Mouse (Mus musculus): ENCODE results near the gene Itgb4.
A peak's percentile ranks its signal among the peaks of the same experiment; 100 is the strongest.

Itgb4 gene

DNA sequence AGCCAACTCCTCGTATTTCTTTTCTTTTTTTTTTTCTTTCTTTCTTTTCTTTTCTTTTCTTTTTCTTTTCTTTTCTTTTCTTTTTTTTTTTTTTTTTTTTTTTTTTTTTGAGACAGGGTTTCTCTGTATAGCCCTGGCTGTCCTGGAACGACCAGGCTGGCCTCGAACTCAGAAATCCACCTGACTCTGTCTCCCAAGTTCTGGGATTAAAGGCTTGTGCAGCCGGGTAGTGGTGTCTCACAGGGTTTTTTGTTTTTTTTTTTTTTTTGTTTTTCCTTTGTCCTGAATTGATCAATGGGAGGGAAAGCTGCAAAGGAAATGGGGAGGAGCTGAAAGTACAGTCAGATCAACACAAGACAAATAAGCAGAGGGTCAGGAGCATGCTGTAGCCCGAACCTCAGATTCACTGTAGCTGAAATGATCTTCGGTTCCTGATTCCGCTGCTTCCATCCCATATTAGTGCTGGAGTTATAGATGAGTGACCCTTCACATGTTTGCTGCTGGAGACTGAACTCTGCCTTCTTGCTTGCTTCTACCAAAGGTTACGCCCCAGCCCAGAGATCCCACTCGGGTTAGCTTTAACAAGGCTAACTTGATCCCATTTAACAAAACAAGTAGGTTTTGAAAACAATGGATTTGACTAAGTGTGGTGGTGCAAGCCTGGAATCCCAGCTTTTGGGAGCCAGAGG lies 53.8 kb downstream of the Itgb4 start:
- no peak for DNase-seq (ENCODE audit: low spot score)

DNA sequence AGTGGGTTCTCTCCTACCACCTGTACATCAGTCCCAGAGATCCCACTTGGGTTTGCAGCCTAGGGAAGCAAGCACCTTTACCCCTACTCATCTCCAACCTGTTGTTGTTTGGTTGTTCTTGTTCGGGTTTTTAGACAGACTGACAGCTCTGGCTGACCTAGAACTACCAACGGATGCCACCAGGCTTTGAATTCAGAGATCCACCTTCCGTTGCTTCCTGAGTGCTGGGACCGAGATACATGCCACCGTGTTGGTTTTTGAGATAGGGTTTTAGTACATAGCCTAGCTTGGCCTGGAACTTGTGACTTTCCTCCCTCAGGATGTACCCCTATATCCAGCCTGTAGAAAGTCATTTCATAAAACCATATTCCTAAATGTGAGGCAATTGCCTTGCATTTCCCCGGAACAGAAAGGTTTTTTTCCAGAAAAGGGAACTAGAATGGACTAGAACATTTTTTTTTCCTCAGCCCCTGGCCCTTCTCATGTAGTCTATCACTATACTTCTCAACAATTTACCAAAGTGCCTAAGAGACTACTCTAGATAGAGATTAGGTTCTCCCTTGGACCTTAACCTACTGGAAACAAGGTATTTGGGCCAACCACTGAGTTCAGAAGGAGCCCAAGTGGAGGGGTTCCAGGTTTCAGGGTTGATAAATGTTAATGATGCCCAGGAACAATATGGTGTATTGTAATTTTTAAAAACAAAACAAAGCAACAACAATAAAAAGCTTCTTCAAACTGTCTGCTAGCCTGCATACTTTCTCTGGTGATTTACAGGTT lies 54.8 kb downstream of the Itgb4 start:
- DNase-seq (ENCODE audit: low spot score): no peak

DNA sequence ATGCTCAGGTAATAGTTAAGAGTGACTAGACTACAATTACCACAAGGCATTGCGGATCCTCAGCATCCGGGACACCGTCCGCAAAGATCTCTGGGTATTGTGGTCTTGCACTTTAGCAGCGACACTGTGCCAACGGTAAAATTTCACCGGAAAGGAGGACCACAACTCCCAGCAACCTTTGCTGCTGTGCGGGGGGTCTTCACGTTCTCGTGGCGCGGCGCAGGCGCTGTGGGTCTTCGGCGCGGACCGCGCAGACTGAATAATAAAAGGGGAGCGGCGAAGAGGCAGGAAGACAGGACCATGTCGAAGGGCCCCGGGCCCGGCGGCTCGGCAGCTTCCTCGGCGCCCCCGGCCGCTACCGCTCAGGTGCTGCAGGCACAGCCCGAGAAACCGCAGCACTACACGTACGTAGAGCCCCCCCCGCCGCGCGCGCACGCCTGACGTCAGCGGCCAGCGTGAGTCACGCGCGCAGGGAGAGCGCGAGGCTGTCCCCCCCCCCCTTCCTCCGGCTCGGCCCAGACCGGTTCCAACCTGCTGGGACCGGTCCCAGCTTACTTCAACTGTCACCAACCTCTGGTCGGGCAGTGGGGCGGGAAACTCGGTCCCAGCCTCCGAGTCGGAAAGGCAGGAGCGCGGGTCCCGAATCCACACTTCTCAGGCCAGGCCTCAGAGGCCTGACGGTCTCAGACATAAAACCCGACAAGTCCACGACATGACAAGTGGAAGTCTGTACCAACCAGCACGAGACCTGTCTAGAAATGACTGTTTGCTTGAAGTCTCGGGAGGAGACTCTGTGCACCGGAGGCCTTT lies 55.8 kb downstream of the Itgb4 start, which contains the start of gene Unk:
Gene Unk, plus strand, starts transcription at position 235 of the 810 bp plus-strand sequence.
- DNase-seq (ENCODE audit: low spot score): peak; percentile 94

DNA sequence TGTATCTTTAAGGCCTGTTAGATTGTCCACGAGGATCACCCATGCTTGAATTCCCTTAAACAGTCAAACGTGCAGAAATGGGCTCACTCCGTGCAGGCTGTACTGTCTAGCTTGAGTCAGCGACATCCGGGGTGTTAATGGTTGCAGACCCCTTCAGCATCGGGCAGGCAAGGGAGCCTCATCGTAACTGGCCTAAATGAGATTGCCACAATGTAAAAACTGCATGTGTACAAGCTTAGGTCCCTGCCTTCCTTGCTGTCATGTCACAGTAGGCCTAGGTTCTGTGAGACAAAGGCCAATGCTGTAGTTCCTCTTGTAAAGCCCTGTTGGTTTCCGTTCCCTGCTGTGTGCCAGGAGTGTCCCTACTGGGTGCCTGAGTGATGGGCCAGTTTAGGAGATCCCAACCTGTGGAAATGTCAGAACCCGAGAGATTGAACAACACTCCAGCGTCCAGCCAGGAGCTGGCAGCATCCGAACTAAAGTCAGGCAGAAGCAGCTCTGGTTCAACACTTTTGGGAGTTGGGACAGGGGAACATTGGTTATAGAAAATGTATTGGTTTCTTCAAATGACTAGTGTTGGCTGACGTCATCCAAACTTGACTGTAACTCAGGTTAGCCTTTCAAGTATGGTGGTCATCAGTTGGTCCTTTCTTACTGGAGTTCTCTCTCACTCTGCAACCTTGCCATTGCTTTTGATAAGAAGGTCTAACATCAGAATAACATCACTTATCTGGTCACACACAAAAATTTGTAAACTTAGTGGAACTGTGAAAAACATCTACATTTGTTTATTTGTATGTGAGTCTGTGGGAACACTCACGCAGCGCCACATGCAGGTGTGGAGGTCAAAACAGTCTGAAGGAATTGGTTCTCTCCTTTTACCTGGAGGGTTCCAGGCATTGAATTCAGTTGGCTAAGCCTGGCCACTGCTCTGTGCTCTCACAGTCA lies 56.7 kb downstream of the Itgb4 start:
- DNase-seq (ENCODE audit: low spot score): peak; percentile 30

DNA sequence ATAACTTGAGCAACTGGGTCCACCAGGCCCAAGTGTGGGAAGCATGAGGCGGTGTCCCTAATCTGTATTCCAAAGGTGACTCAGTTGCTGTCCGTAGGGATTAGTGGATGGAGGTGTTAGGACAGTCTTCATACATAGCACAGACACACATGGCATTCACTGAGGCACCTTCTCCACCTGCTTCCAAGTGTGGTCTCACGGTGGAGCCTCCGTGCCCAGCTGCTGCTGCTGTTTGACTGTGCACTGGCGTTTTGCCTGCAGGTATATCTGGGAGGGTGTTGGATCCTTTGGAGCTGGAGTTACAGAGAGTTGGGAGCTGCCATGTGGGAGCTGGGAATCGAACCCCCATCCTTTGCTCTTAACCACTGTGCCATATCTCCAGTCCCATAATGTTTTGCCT lies 60.1 kb downstream of the Itgb4 start:
- DNase-seq (ENCODE audit: low spot score): no peak

DNA sequence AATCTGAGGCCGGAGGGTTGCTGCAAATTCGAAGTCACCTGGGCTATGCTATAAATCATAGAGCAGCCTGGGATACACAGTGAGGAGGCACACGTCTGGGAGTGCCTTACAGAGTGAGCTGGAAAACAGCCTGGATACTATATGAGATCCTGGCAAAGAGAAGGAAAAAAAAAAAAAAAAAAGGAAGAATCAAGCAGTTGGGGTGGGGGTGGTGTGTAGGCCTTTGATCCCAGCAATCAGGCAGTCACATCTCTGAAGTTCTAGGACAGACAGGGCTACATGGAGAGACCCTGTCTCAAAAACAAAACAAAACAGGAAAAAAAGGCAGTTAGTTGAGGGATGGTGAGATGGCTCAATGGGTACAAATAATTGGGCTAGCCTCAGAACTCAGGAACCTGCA lies 62.2 kb downstream of the Itgb4 start:
- DNase-seq (ENCODE audit: low spot score): no peak

DNA sequence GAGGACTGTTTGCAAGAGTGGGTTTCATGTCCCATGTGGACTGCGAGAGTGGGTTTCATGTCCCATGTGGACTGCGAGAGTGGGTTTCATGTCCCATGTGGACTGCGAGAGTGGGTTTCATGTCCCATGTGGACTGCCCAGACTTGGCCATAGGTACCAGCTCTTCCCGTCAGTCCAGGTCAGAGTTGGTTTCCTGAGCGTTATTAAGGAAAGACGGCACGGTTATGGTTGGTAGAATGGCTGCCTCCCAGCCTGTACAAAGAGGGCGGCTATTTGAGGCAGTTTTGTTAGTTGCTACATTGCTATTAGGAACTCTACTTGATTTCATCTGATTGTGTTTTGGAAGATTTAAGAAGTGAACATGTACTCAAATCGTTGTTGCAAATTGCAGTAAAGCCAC lies 63.3 kb downstream of the Itgb4 start:
- no peak for DNase-seq (ENCODE audit: low spot score)

DNA sequence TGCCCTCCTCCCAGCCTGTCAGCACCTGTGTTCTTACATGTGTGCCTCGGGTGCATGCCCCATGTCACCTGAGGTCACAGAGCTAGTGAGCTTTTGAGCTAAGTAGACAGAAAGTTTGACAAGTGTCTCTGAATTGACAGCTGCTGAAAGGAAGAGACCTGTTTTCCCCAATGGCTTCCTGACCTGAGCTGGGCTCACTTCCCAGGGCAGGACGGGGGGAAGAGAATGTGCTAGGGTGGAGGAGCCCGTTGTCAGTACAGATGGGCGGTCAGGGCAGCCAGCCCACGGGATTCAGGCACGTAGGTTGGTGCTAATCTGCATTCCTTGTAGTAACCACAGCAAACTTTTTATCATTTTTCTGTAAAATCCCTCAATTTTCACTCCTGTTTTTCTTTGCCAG lies 66.1 kb downstream of the Itgb4 start:
- no peak for DNase-seq (ENCODE audit: low spot score)

DNA sequence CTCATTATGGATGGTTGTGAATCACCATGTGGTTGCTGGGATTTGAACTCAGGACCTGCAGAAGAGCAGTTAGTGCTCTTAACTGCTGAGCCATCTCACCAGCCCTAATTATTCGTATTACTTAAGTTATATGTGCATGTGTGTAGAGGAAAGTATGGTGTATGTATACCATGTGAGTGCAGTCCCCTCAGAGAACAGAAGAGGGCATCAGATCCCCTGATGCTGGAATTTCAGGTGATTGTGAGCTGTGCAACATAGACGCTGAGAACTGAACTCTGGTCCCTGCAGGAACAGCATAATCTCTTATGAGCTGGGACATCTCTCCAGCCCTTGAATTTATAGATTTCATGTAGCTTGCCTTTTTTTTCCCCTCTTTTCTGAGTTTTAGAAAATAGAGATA lies 67.3 kb downstream of the Itgb4 start:
- DNase-seq (ENCODE audit: low spot score): no peak

DNA sequence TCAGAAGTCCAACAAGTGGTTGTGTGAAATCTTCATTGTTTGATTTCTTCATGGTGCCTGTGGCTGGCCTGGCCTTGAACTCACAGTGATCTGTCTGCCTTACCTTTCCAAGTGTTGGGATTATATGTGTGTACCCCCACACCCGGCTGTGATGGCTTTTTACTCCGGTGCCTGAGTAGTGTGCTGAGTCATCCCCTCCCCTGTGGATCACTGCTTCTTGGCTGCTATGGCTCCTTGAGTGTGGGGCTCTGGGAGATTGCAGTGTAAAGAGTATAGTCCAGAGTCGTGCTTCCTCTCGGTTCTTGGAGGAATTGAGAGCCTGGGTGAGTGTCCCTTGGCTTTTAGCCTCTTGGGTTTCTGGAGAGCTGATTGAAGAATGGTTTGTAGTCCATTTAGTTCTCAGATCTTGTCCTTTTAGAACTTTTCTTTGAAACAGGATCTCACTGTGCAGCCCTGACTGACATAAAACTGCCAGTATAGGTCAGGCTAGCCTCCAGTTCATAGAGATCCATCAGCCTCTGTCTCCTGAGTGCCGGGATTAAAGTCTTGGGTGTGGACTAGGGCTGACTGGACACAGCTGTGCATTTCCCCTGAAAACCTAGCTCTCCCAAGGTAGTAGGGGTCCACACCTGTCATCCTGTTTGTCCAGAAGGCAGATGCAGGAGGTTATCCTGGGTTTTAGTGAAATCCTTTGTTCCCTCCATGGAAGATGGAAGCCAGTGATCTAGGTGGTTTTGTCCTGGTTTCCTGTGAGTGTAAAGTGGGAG lies 68.0 kb downstream of the Itgb4 start:
- no peak for DNase-seq (ENCODE audit: low spot score)

DNA sequence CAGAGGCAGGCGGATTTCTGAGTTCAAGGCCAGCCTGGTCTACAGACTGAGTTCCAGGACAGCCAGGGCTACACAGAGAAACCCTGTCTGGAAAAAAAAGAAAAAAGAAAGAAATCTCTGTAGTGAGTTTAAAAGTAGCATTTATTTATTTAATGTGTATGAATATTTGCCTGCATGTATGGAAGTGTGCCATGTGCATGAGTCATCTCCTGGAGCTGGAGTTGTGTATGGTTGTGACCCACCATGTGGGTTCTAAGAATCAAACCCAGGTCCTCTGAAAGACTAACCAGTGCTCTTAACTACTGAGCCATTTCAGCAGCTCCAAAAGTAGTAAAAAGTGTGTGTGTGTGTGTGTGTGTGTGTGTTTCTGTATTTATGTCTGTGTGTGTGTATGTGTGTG lies 68.8 kb downstream of the Itgb4 start:
- DNase-seq (ENCODE audit: low spot score): no peak

DNA sequence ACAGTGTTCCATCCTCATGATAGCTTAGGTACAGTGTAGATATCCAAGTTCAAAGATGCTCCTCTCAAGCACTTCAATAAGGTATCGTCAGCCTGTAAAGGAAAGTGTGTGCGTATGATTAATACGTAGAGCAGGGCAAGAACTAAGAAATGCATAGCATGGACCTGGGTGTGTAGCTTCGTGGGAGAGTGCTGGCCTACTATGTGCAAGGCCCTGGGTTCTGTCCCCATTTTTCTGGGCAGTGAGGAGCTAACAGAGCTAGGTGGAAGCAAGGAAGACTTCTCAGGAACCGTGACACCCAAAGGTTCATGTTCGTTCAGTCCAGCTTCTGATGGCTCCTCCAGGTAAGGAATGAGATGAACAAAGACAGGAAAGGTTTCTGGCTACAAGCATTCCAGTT lies 70.7 kb downstream of the Itgb4 start:
- DNase-seq (ENCODE audit: low spot score): no peak

DNA sequence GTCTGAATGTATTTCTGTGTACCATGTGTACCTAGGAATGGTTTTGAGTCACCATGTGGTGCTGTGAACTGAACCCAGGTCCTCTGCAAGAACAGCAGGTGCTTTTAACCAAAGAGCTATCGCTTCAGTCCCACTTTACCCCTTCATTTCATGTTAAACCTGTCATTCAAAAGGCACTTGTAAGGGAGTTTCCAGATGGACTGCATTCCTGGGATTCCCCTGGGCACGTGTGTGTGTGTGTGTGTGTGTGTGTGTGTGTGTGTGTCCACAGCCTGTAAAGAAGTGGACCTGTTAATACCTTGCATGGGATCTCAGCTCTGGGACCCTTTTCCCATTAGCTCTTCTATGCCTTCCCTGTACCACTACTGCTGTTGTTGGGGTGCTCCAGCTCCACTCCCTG lies 75.1 kb downstream of the Itgb4 start:
- DNase-seq (ENCODE audit: low spot score): no peak

DNA sequence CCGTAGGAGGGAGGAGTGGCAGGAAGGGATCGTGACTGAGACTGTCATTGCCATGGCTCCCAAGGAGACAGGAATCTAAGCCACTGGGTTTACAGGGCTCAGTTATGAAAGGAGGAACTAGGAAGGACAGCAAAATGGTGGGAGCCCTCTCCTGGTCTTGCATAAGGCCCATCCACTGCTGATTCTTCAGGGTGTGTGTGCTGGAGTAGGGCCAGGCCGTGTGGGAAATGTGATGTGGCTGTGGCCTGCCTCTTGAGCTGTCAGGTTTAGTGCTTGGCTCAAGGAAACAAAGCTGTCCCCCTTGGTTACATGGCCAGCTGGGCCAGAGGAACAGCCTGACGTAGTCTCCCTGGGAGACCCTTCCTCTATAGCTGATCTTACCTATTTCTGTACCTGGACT lies 75.7 kb downstream of the Itgb4 start:
- no peak for DNase-seq (ENCODE audit: low spot score)

DNA sequence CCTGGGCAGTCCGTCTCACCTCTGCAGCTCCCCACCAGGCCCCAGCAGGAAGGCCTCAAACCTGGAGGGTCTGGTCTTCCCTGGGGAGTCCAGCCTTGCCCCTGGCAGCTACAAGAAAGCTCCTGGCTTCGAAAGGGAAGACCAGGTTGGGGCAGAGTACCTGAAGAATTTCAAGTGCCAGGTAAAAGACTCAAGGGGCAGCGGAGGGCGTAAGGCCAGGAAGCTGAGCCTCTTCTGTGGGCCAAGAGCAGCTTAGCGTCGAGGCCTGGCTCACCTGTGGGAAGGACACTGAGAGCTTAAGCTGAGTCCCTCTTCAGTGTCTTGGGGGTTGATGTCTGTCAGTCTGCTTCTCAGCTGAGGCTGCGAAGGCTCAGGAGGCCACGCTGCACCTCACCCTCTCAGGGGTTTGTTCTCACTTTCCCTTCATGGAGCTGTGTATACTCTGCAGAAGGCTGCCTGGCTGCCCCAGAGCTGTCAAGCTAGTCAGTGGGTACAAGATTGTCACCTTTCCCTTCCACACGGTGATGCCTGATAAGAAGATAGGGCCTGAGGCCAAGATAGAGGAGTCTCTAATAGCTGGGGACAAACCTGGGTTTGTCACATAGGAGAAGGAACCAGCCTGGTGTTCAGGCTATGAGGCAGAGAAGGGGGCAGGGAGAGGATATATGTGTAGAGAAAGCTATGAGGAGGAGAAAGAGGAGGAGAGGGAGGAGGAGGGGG lies 79.2 kb downstream of the Itgb4 start:
- no peak for DNase-seq (ENCODE audit: low spot score)

DNA sequence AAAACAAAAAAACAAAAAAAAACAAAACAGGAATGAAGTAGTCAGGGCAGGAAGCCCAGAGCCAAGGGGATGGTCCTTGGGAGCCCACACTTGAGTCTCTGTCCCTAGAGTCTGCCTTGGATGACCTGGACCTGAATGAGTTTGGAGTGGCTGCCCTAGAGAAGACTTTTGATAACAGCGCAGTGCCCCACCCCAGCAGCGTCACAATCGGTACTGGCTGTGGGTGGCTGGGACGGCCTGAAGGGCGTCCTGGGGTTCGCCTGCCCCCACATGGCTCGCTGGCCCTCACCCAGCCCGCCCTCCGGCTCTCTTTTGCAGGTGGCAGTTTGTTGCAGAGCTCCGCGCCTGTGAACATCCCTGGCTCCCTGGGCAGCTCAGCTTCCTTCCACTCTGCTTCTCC lies 81.4 kb downstream of the Itgb4 start:
- no peak for DNase-seq (ENCODE audit: low spot score)

DNA sequence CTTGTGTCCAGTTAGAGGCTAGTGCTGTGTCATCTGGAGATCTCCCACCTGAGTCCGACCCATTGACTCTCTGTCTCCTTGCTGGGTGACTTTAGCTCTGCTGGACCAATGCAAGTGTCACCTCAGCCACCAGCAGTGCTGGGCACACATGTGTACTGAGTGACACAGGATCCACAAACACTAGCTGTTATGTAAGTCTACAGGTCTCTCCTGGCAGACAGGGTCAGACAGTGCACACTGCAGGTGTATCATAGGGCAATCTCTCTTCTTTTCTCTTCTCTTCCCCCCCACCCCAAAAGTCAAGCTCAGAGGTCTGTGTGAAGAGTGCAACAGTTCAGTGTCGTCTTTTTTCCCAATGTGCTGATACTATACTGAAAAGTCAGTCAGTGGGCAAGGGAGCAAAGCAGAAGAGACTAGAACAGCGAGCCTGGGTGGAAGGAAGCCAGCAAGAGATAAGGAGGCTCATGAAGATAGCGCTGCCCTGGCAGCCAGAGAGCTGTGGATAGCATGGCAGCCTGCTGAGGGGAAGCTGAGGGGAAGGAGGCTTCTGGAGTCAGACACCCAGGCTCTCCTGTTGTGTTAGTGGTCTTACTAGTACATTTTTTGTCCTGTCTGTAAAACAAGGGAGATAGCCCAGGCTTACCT lies 82.8 kb downstream of the Itgb4 start:
- DNase-seq (ENCODE audit: low spot score): no peak

All from ovary, postnatal 36 days (tissue).